Mouse (Mus musculus) megakaryocyte-erythroid progenitor cell, adult 5 weeks (primary cell): Measurements from ENCODE around the gene Ppp1r18. TPM values are rescaled to one million over a fixed set of nuclear protein-coding genes. Genes with fewer than 3 reads are reported as not detected.

ENCODE experiments used
- polyA plus RNA-seq: library from polyadenylated mRNA; stranded (reverse); fragments of >175 nt; gene quantifications from 2 replicates; pipeline ENCODE4 v1.2.3, GENCODE M21; 2012

Gene Ppp1r18
- polyA plus RNA-seq: 108 and 116 TPM in 2 replicates

GRCm38 (mm10) chr17:35865481-35866280, at the start of gene Ppp1r18:
Ppp1r18 (plus strand) TSS chr17:35865593.

GRCm38 (mm10) chr17:35821439-35822430, 43.7 kb upstream of the Ppp1r18 start, which contains the start of gene Ier3:
Ier3 (plus strand) TSS chr17:35821684.

DNA sequence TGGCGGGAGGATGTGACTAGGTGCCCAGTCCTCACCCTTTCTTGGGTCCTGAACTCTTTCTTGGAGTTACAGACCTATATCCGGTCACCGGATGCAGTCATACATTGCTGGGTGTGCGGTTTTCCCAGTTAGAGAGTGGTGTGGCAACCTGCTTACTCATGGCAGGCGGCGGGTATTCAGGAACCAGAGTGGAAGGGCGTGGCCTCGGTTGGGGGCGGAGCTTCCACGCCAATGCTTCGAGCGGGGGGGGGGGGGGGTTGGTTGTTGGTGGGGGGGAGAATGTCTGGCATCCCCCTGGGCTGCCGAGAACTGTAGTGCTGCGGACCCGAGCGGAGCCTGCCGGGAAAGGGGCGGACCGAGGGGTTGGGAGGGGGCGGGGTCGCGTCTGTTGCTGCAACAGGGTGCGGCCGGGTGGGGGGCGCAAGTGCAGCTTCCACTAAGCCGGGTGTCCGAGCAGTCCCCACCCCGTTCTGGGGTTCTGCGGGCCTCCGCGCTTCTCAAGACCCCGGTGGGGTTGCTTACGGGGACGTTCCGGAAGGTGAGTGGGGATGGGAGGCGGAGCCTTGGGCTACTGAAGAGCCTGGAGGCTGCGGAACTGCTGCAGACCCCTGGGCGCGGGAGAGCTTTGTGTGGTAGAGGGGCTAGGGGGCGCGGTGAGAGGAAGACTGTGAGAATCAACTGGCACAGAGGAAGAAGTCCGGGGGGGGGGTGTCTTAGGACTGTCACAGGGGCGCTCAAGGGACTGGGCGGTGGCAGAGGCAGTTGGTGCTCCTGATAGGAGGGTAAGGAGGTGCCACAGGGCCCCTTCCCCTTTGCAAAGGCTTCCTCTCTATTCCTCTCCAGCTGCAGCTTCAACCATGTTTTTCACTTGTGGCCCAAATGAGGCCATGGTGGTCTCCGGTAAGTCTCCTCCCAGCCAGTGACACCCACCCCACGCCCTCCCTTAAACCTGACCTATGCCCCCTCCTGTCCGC, 42.1 kb upstream of the Ppp1r18 start, which contains the start of gene Flot1:
Flot1 (plus strand) TSS at position 267 of the 974 bp plus-strand sequence.

GRCm38 (mm10) chr17:35838122-35838544, 27.3 kb upstream of the Ppp1r18 start, which contains the start of gene Tubb5:
Tubb5 (minus strand) TSS chr17:35838306.

GRCm38 (mm10) chr17:35841076-35841950, 24.1 kb upstream of the Ppp1r18 start, which contains the start of gene Mdc1:
Mdc1 (plus strand) TSS chr17:35841515.

GRCm38 (mm10) chr17:35861198-35861857, 4.1 kb upstream of the Ppp1r18 start, which contains the start of gene Nrm:
Nrm (plus strand) TSS chr17:35861318.

GRCm38 (mm10) chr17:35879245-35880057, 14.1 kb downstream of the Ppp1r18 start, which contains the start of gene Dhx16:
Dhx16 (plus strand) TSS chr17:35879819.

DNA sequence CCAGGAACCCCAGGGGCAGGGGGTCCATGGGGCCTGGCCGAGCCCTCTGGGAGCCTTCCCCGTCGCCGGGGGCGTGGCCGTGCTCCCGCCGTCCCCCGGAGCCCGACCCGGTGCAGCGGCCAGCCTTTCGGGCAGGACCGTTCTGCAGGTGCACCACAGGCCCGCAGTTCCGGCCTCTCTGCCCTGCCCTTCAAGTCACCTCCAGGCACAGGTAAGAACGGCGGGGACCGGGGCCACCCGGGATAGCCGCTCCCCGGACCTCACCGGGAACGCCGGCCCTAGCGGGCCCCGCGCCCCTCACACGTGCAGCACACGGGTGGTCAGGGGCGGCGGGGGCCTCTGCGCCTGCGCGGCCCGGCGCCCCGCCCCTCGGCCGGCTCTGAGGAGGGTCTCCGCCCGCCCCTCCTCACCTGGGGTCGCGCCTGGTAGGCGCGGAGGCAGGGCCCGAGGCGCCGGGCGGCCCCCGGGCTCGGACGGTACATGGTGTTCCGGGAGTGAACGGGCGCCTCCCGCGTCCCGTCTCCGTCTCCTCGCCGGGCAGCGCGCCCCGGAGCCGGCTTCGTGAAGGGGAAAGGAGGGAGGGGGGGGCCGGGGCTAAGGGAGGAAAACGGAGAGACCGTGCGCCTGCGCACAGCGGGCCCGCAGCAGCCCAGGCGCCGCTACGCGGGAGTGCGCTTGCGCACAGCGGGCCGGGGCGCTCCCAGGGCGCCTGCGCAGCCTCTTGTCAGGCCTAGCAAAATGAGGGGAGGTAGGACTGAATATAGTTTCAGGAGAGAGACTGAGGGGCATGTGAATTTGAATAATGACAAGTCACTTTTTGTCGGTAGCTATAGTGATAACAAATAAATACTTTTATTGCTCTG, 31.6 kb downstream of the Ppp1r18 start, which contains the start of gene 2310061I04Rik:
2310061I04Rik (minus strand) TSS at position 651 of the 863 bp plus-strand sequence.

GRCm38 (mm10) chr17:35909919-35910369, 44.6 kb downstream of the Ppp1r18 start, which contains the start of gene Atat1:
Atat1 (minus strand) TSS chr17:35910075.

DNA sequence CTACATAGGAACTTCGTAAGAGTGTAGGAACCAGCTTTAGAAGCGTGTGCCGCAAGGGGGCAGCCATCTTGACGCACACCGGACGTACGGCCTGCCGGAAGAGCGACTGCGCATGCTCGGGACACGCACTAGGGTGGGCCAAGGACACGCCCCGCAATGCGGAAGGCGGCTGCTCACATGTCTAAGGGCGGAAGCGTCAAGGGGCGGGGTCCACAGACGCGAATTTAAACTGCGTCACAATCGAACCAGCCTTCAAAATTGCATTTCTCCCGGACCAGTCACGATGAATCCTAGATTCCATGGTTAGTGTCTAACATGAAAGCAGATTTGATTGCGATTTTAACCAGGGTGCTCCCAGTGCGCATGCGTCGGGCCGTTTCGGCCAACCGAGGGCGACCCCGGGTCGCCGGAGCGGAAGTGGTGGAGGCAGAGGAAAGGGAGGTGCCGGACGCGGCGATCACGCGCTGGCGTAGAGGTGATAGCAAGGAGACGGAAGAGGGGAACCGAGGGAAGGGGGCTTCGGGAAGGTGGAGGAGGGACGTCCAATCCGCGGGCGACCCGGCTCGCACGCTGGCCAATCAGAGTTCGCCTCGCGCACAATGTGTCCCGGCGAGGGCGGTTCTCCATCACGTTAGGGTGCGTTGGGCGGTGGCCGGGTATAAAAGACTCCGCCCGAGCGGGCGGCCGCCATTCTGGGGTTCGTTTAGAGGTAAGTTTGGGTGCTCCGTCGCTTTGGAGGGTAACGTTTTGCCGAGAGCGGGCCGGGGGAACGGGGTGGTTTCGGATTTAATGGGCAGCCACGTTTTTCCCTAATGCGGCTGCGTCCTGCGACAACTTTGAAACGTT, 51.1 kb downstream of the Ppp1r18 start, which contains the start of the genes Mrps18b and Ppp1r10:
Mrps18b (minus strand) TSS at position 93 of the 846 bp plus-strand sequence.
Ppp1r10 (plus strand) TSS at position 138 of the 846 bp plus-strand sequence.

Other genes with a start within 250 kb of the Ppp1r18 start
- gene Gm9573, start 239.0 kb upstream of the Ppp1r18 start, polyA plus RNA-seq: not detected in 2 replicates
- not detected in 2 replicates for gene Mucl3, start 221.9 kb upstream of the Ppp1r18 start, polyA plus RNA-seq
- gene Vars2, start 198.0 kb upstream of the Ppp1r18 start, polyA plus RNA-seq: 112 TPM in 2 replicates
- 41.9 and 44.9 TPM in 2 replicates for gene Gtf2h4, start 191.9 kb upstream of the Ppp1r18 start, polyA plus RNA-seq
- gene Ddr1, start 161.0 kb upstream of the Ppp1r18 start, polyA plus RNA-seq: 0.49 and 0.79 TPM in 2 replicates
- 131 and 159 TPM in 2 replicates for gene Ier3, start 43.9 kb upstream of the Ppp1r18 start, polyA plus RNA-seq
- gene Flot1, start 42.4 kb upstream of the Ppp1r18 start, polyA plus RNA-seq: 86.8 and 112 TPM in 2 replicates
- 310 and 318 TPM in 2 replicates for gene Tubb5, start 27.3 kb upstream of the Ppp1r18 start, polyA plus RNA-seq
- 20.6 and 21.4 TPM in 2 replicates for gene Mdc1, start 24.1 kb upstream of the Ppp1r18 start, polyA plus RNA-seq
- 36.4 and 39.2 TPM in 2 replicates for gene Nrm, start 4.3 kb upstream of the Ppp1r18 start, polyA plus RNA-seq
- 55.5 and 78.6 TPM in 2 replicates for gene Dhx16, start 14.2 kb downstream of the Ppp1r18 start, polyA plus RNA-seq
- gene 2310061I04Rik, start 31.8 kb downstream of the Ppp1r18 start, polyA plus RNA-seq: 115 and 120 TPM in 2 replicates
- 20.1 and 28.3 TPM in 2 replicates for gene Atat1, start 44.5 kb downstream of the Ppp1r18 start, polyA plus RNA-seq
- 7.6 and 13.3 TPM in 2 replicates for gene Mrps18b, start 50.8 kb downstream of the Ppp1r18 start, polyA plus RNA-seq
- 37.9 and 38.9 TPM in 2 replicates for gene Ppp1r10, start 50.8 kb downstream of the Ppp1r18 start, polyA plus RNA-seq
- gene Abcf1, start 104.2 kb downstream of the Ppp1r18 start, polyA plus RNA-seq: 147 and 199 TPM in 2 replicates
- 103 and 140 TPM in 2 replicates for gene Gnl1, start 114.3 kb downstream of the Ppp1r18 start, polyA plus RNA-seq
- 43.9 and 60.7 TPM in 2 replicates for gene Prr3, start 114.6 kb downstream of the Ppp1r18 start, polyA plus RNA-seq
- gene H2-T24, start 155.0 kb downstream of the Ppp1r18 start, polyA plus RNA-seq: 0.94 and 2.0 TPM in 2 replicates
- 172 and 205 TPM in 2 replicates for gene H2-T23, start 167.3 kb downstream of the Ppp1r18 start, polyA plus RNA-seq
- gene H2-T22, start 177.2 kb downstream of the Ppp1r18 start, polyA plus RNA-seq: 22.4 and 24.0 TPM in 2 replicates
- gene Gm6034, start 177.4 kb downstream of the Ppp1r18 start, polyA plus RNA-seq: 0.03 TPM in 1 of 2 replicates, not detected in the other
- gene Gm11127, start 192.8 kb downstream of the Ppp1r18 start, polyA plus RNA-seq: 0.09 TPM in 1 of 2 replicates, not detected in the other